Mouse (Mus musculus) G1E (cell line): Measurements from ENCODE around the gene Col19a1.

Source experiments
- CTCF ChIP-seq: IDR thresholded peaks from 2 replicates; pipeline ENCODE4 v1.5.1; 2012; ENCODE audit warnings: low read depth, low read length, inconsistent platforms, mixed read lengths
- GATA1 ChIP-seq: IDR thresholded peaks from 2 replicates; pipeline ENCODE4 v1.6.1; 2012; ENCODE audit warnings: borderline replicate concordance, low read length, inconsistent platforms, mixed read lengths

DNA sequence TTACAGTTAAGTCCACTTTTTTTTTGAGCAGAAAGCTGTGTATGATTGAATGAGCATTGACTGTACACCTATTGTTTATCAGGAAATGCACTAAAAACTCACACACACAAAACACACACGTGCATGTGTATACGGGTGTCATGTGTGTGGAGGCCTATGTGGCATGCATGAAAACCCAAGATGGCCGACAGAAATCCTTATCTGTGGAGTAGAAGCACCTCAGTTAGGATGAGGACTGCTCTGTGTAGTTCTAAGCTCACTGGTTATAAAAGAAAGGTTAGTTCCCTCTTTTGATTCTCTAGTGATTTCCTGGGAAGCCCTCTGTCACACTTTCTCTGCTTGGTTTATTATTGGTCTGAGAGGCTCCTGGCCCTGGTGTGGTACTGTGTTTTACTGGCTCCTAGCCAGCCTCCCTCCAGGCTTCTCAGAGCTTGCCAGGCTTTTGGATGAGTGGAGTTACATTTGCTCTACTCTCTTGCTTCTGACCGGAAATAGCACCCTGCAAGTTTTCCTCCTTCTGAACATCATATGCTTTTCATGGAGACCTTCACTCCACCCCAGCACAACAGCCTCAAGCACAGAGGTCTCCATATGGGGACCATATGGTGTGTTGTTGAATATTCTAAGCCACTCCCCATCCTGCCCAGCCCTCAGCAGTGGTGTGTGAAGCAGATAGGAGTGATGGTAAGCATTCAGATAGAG lies 361.3 kb downstream of the Col19a1 start:
- TF ChIP-seq CTCF (no peak), GATA1 (no peak)
